Mouse (Mus musculus): ENCODE results near the gene Wbp1. TPM values are rescaled to one million over a fixed set of nuclear protein-coding genes. Genes with fewer than 3 reads are reported as not detected.

The Wbp1 gene
- polyA plus RNA-seq, 1 experiment from 2014 or later = 50.3 TPM

DNA sequence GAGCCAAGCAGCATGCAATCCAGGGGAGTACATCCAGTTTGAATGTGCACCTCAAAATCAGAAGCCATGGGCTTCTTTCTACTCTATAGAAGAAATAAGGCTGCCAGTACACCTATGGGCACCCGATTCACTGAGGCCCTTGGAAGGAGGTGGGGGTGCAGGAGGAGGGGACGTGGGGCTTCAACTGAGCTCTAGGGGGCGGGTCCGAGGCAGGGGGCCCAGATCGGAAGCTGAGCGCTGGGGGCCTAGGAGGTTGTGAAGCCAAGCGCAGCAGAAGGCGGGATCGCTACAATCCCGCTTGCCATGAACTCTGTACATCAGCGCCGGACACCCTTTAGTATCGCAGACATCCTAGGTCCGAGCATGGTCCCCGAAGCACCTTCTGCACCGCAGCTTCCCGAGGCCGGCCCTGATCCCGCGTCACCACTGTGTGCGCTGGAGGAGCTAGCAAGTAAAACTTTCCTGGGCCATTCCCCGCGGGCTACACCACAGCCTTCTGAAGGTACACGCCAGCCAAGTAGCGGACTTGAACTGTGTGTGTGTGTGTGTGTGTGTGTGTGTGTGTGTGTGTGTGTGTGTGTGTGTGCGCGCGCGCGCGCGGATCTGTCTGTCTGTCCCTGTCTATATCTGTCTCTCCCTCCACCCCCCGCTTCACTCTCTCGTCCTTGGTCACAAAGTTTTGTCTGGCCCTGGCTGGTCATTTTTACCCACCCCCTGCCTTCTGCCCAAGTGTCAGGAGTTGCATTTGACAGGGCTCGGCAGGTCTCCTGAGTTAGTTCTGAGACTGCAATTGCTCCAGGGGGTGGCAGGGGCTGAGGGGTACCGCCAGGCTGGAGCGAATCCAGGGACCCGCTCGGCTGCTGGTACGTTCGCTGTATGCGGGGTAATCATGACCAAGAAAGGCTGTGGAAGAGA lies 35.0 kb downstream of the Wbp1 start, which contains the start of gene Lbx2:
TSS of gene Lbx2 (plus strand) at position 247 of the 915 bp plus-strand sequence.
- Histone ChIP-seq H3K9me3 (ENCODE audit: control insufficient read depth, low read length) (no peaks in the 10 kb centered on the region), H3K4me2 (peak within 1 kb of the TSS; percentile 55), H3K36me3 (ENCODE audit: control insufficient read depth, insufficient read depth, low read length) (peaks cover 7% of the 10 kb centered on the region; the same call in 1 of the 2 replicates), H3K27ac (ENCODE audit: low read depth, low read length) (no peak within 1 kb of the TSS), H3K27me3 (replicated peaks; ENCODE audit: control insufficient read depth, insufficient read depth, low read length) (peaks cover 85% of the 10 kb centered on the region), H3K4me3 (ENCODE audit: low read depth, low read length) (peak within 1 kb of the TSS; percentile 30), H3K9ac (ENCODE audit: low read depth, low read length) (no peak within 1 kb of the TSS), H3K4me1 (replicated peaks; ENCODE audit: control insufficient read depth, insufficient read depth, low read length) (peaks cover 6% of the 10 kb centered on the region; the same call in 1 of the 2 replicates)
- no peak for DNase-seq (ENCODE audit: low spot score)
- 4% methylated on average over 41 of the region's 42 CpGs for WGBS
- no peak for ATAC-seq (replicated peaks; ENCODE audit: low FRiP score)

DNA sequence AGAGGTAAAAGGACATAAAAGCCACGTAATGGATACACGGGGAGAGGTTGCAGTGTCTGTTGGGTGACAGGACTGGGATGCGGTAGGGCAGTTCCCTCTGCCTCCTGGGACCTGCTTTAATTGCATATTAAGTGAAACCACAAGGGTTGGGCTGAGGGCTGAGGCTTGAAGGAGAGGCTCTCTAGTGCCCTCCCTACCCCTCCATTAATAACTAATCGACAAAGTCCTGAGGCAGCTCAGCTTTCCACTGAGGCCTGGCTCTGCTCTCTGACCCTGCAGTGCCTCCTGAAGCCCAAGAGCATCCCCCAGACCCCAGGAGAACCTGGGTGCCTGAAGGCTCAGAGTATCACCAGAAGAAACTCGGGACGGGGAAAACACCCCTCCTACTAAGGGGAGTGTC lies 36.9 kb downstream of the Wbp1 start:
- Histone ChIP-seq H3K9me3 (ENCODE audit: control insufficient read depth, low read length) (no peaks in the 10 kb centered on the region), H3K4me2 (no peak overlapping the region), H3K9ac (ENCODE audit: low read depth, low read length) (no peak overlapping the region), H3K4me1 (replicated peaks; ENCODE audit: control insufficient read depth, insufficient read depth, low read length) (peaks cover 6% of the 10 kb centered on the region; the same call in 1 of the 2 replicates), H3K36me3 (ENCODE audit: control insufficient read depth, insufficient read depth, low read length) (peaks cover 12% of the 10 kb centered on the region; the same call in 1 of the 2 replicates), H3K27me3 (replicated peaks; ENCODE audit: control insufficient read depth, insufficient read depth, low read length) (peaks cover 72% of the 10 kb centered on the region), H3K27ac (ENCODE audit: low read depth, low read length) (no peak overlapping the region), H3K4me3 (ENCODE audit: low read depth, low read length) (no peak overlapping the region)
- WGBS = 20% methylated on average over 6 of the region's 6 CpGs
- ATAC-seq (replicated peaks; ENCODE audit: low FRiP score) (no peak), DNase-seq (ENCODE audit: low spot score) (no peak)

DNA sequence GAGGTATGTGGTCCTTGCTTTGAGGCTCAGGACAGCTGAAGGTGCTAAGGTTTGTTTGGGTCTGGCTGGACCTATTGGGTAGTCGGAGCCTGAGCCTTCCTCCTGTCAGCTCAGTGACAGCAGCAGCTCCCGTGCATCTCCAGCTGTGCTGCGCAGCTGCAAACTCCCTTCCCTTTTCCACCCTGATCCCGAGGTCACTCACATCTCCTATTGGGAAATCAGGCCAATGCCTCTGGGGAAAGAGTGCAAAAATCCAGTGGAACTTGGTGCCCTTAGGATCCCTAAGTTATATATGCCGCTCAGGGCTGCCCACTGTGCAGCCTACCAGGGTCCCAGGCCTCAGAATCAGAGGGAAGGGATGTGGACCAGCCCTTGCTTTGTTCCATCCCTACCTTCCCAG lies 37.9 kb downstream of the Wbp1 start:
- no peaks in the 10 kb centered on the region for H3K9me3 ChIP-seq (ENCODE audit: control insufficient read depth, low read length)
- H3K36me3 ChIP-seq (ENCODE audit: control insufficient read depth, insufficient read depth, low read length) = peaks cover 12% of the 10 kb centered on the region; the same call in 1 of the 2 replicates
- WGBS = 19% methylated on average over 5 of the region's 5 CpGs
- H3K4me3 ChIP-seq (ENCODE audit: low read depth, low read length) = no peak overlapping the region
- H3K27ac ChIP-seq (ENCODE audit: low read depth, low read length) = no peak overlapping the region
- ATAC-seq (replicated peaks; ENCODE audit: low FRiP score) = no peak
- H3K4me2 ChIP-seq = no peak overlapping the region
- no peak overlapping the region for H3K9ac ChIP-seq (ENCODE audit: low read depth, low read length)
- H3K4me1 ChIP-seq (replicated peaks; ENCODE audit: control insufficient read depth, insufficient read depth, low read length) = peaks cover 11% of the 10 kb centered on the region
- H3K27me3 ChIP-seq (replicated peaks; ENCODE audit: control insufficient read depth, insufficient read depth, low read length) = peaks cover 64% of the 10 kb centered on the region
- no peak for DNase-seq (ENCODE audit: low spot score)

DNA sequence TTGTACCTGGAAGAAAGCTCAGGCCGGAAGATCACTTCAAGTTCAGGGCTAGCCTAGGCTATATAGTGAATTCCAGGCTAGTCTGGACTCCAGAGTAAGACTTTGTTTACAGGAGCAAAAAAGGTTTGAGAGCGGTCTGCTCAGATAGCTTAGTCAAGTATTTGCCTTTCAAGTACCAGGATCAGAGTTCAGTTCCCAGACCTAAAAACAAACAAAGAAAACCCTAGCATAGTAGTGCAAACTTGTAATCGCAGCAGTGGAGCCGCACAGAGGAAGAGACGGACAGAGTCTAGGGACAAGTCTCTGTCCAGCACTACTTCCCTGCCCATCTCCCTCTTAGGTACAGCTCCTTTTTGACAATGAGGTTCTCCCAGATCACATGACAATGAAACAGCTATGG lies 41.1 kb downstream of the Wbp1 start:
- Histone ChIP-seq H3K27me3 (replicated peaks; ENCODE audit: control insufficient read depth, insufficient read depth, low read length) (peaks cover 42% of the 10 kb centered on the region), H3K9me3 (ENCODE audit: control insufficient read depth, low read length) (no peaks in the 10 kb centered on the region), H3K9ac (ENCODE audit: low read depth, low read length) (no peak overlapping the region), H3K4me1 (replicated peaks; ENCODE audit: control insufficient read depth, insufficient read depth, low read length) (peaks cover 5% of the 10 kb centered on the region), H3K4me3 (ENCODE audit: low read depth, low read length) (no peak overlapping the region), H3K27ac (ENCODE audit: low read depth, low read length) (no peak overlapping the region), H3K36me3 (ENCODE audit: control insufficient read depth, insufficient read depth, low read length) (peaks cover 12% of the 10 kb centered on the region; the same call in 1 of the 2 replicates), H3K4me2 (no peak overlapping the region)
- WGBS = 88% methylated on average over 5 of the region's 5 CpGs
- ATAC-seq (replicated peaks; ENCODE audit: low FRiP score) (no peak), DNase-seq (ENCODE audit: low spot score) (no peak)

DNA sequence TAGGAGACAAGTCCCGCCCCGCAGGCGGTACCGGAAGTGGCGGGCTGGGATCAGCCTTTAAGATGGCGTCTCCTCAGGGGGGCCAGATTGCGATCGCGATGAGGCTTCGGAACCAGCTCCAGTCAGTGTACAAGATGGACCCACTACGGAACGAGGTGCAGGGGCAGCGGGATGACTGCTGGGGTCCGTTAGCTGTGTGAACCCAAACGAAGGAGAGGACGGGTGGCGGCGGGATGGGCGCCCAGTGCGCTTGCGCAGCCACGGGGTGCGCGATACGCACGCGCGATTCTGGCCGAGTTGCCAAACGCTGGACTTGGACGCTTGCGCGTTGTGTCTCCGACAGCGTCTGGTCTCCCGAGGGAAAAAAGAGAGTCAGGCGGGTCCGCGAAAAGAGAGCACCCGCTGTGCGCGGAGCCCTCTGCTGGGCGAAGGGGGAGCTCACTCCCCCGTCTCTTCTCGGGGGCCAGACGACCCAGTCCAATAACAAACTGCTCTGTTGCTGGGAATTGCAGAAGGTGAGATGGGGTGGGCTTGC lies 43.0 kb downstream of the Wbp1 start:
- H3K27me3 ChIP-seq (replicated peaks; ENCODE audit: control insufficient read depth, insufficient read depth, low read length) = peaks cover 38% of the 10 kb centered on the region

DNA sequence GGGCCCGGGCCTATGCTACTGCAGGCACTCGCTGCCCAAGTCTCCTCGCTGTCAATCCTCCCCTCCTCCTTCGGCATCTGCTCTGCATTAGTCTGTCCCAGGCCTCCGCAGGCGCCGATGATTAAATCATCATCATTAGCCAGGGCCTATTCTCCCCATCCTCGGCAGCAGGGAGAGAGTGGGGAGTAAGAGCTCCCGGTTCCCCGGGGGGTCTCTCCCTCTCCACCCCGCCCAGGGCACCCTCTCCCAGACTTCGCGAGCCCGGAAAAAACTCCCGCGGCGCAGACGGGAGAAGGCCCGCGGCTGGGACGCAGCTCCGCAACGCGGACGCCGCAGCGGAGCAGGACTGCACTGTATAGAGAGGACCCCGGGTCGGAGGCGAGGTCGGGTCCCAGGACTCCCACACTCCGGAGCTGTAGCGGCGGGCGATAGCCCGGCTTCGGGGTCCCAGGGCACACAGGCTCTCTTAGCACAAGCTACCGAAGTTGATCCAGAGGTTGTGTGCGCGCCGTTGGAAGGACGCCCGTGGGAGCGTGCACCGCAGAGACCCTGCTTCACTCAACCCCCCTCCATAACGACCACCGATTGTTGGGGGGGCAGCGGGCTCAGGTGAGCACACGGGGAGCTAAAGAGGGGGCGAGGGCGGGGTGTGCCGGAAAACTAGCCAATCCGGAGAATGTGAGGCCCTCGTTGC lies 43.6 kb downstream of the Wbp1 start, which contains the start of gene Pcgf1:
TSS of gene Pcgf1 (plus strand) at position 240 of the 694 bp plus-strand sequence.
- Histone ChIP-seq H3K27ac (ENCODE audit: low read depth, low read length) (peak within 1 kb of the TSS; percentile 81), H3K4me3 (ENCODE audit: low read depth, low read length) (peak within 1 kb of the TSS; percentile 76), H3K9me3 (ENCODE audit: control insufficient read depth, low read length) (no peaks in the 10 kb centered on the region), H3K27me3 (replicated peaks; ENCODE audit: control insufficient read depth, insufficient read depth, low read length) (peaks cover 38% of the 10 kb centered on the region), H3K36me3 (ENCODE audit: control insufficient read depth, insufficient read depth, low read length) (peaks cover 12% of the 10 kb centered on the region; the same call in 1 of the 2 replicates), H3K9ac (ENCODE audit: low read depth, low read length) (peak within 1 kb of the TSS; percentile 79), H3K4me2 (peak within 1 kb of the TSS; percentile 96), H3K4me1 (replicated peaks; ENCODE audit: control insufficient read depth, insufficient read depth, low read length) (peaks cover 5% of the 10 kb centered on the region)
- ATAC-seq (replicated peaks; ENCODE audit: low FRiP score) (peak; percentile 59), DNase-seq (ENCODE audit: low spot score) (no peak)
- WGBS = under 1% methylated on average over 54 of the region's 54 CpGs

More for the DNA sequence above, 43.0 kb downstream of the Wbp1 start:
- Histone ChIP-seq H3K9ac (ENCODE audit: low read depth, low read length) (peak overlapping the region; percentile 79), H3K4me2 (peak overlapping the region; percentile 96), H3K36me3 (ENCODE audit: control insufficient read depth, insufficient read depth, low read length) (peaks cover 12% of the 10 kb centered on the region; the same call in 1 of the 2 replicates), H3K27ac (ENCODE audit: low read depth, low read length) (peak overlapping the region; percentile 81), H3K4me1 (replicated peaks; ENCODE audit: control insufficient read depth, insufficient read depth, low read length) (peaks cover 5% of the 10 kb centered on the region), H3K9me3 (ENCODE audit: control insufficient read depth, low read length) (no peaks in the 10 kb centered on the region), H3K4me3 (ENCODE audit: low read depth, low read length) (peak overlapping the region; percentile 76)
- peak; percentile 100 for DNase-seq (ENCODE audit: low spot score)
- under 1% methylated on average over 46 of the region's 46 CpGs for WGBS
- ATAC-seq (replicated peaks; ENCODE audit: low FRiP score) = peak; percentile 91

DNA sequence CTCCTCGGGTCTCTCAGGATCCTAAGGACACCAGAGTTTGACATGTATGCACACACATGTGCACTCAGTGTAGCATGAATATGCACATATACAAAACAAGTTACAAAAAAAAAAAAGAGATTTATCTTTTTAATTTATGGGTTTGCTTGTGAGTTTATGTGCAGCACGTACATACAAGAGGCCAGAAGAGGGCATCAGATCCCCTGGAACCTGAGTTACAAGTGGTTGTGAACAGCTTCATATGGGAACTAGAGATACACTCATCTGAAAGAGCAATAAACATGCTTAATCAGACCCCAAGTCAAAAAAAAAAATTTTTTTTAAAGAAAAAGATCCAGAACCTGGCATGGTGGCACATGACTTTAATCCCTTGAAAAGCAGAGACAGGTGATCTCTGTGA lies 46.4 kb downstream of the Wbp1 start:
- Histone ChIP-seq H3K9me3 (ENCODE audit: control insufficient read depth, low read length) (no peaks in the 10 kb centered on the region), H3K4me1 (replicated peaks; ENCODE audit: control insufficient read depth, insufficient read depth, low read length) (peaks cover 15% of the 10 kb centered on the region), H3K27ac (ENCODE audit: low read depth, low read length) (no peak overlapping the region), H3K9ac (ENCODE audit: low read depth, low read length) (no peak overlapping the region), H3K36me3 (ENCODE audit: control insufficient read depth, insufficient read depth, low read length) (no peaks in the 10 kb centered on the region), H3K4me3 (ENCODE audit: low read depth, low read length) (no peak overlapping the region), H3K4me2 (no peak overlapping the region), H3K27me3 (replicated peaks; ENCODE audit: control insufficient read depth, insufficient read depth, low read length) (peaks cover 59% of the 10 kb centered on the region)
- 31% methylated on average over 2 of the region's 2 CpGs for WGBS
- ATAC-seq (replicated peaks; ENCODE audit: low FRiP score) = no peak
- no peak for DNase-seq (ENCODE audit: low spot score)

DNA sequence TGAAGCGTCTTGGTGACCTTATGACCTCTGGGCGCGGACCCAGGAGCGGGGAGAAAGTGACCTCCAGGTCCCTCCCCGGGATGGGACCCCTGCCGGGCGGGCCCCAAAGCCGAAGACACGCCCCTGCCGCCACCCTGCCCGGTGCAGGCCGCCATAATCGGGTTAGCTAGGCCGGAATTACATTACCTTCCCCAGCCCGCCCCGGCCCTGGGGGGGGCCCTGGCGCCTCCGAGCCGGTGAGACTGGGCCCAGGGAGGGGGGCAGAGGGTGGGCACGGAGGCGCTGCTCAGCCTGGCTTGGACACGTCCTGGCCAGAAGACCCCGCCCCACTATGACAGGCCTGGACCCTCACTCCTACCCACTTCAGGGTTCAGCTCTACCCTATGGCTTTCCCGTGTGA lies 50.1 kb downstream of the Wbp1 start:
- H3K27me3 ChIP-seq (replicated peaks; ENCODE audit: control insufficient read depth, insufficient read depth, low read length) = peaks cover 90% of the 10 kb centered on the region
- no peak overlapping the region for H3K4me3 ChIP-seq (ENCODE audit: low read depth, low read length)
- no peaks in the 10 kb centered on the region for H3K9me3 ChIP-seq (ENCODE audit: control insufficient read depth, low read length)
- ATAC-seq (replicated peaks; ENCODE audit: low FRiP score) = no peak
- H3K9ac ChIP-seq (ENCODE audit: low read depth, low read length) = no peak overlapping the region
- no peak overlapping the region for H3K27ac ChIP-seq (ENCODE audit: low read depth, low read length)
- peak overlapping the region; percentile 39; the same call in 1 of the 2 replicates for H3K4me2 ChIP-seq
- no peak for DNase-seq (ENCODE audit: low spot score)
- H3K4me1 ChIP-seq (replicated peaks; ENCODE audit: control insufficient read depth, insufficient read depth, low read length) = peaks cover 19% of the 10 kb centered on the region
- no peaks in the 10 kb centered on the region for H3K36me3 ChIP-seq (ENCODE audit: control insufficient read depth, insufficient read depth, low read length)
- 4% methylated on average over 24 of the region's 24 CpGs for WGBS
